11 mouse cellular contexts compared by ENCODE assay signal in the genomic region with DNA sequence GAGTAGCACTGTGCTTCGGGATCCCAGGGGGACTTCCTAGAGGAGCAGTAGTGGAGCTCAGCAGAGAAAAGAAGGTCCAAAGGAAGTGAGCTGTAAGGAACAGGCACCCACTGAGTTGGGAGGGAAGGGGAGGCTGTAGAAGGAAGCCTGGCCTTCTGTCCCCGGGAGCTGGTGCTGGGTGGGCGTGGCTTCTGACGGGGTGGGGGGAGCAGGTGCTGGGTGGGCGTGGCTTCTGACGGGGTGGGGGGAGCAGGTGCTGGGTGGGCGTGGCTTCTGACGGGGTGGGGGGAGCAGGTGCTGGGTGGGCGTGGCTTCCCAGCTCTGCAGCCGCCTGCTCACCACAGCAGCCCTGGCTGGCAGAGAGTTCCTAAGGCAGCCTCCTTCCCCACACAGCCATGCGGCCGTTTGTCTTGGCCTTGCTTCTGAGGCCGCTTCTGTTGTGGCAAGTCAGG. TPM values are rescaled to one million over a fixed set of nuclear protein-coding genes. Genes with fewer than 3 reads are reported as not detected.
DNase-seq lines count a peak whose midpoint lies in the region; ATAC-seq lines count a peak whose summit lies in the region.
"Not testable (repeated sequence)": the region's sequence is repeated elsewhere in the genome, so short reads cannot be mapped to it uniquely, and the experiment has no call there.
"Had no signal": no experiment of that assay in that cellular context is flagged by ENCODE, and none has a peak within 500 bp of the region (broad histone marks: within the 10 kb centered on the region; RNA-seq: fewer than 3 reads in every experiment).

No protein-coding gene starts in this region.

- not testable (repeated sequence) for H3K4me3 ChIP-seq in forebrain, embryonic 12.5 days (replicated peaks); hindbrain, embryonic 10.5 days; kidney, embryonic 16.5 days (ENCODE audit: low read length); midbrain, embryonic 11.5 days (ENCODE audit: low read depth, low read length); stomach, embryonic 14.5 days (ENCODE audit: low read depth, low read length)
- peak overlapping the region; percentile 39 for H3K4me3 ChIP-seq in liver, embryonic 13.5 days (replicated peaks)

- not testable (repeated sequence) for H3K9me3 ChIP-seq in forebrain, embryonic 12.5 days; hindbrain, embryonic 10.5 days; kidney, embryonic 16.5 days (ENCODE audit: low read length); liver, embryonic 13.5 days (replicated peaks); midbrain, embryonic 11.5 days (ENCODE audit: control insufficient read depth, low read length); stomach, embryonic 14.5 days (ENCODE audit: control insufficient read depth, low read depth, low read length)

- peaks cover 53% of the 10 kb centered on the region for H3K4me1 ChIP-seq in forebrain, embryonic 12.5 days
- peaks cover 88% of the 10 kb centered on the region for H3K4me1 ChIP-seq in hindbrain, embryonic 10.5 days (replicated peaks)
- H3K4me1 ChIP-seq in kidney, embryonic 16.5 days (ENCODE audit: insufficient read depth, low read length), result peaks cover 30% of the 10 kb centered on the region
- peaks cover 100% of the 10 kb centered on the region for H3K4me1 ChIP-seq in liver, embryonic 13.5 days (replicated peaks)
- H3K4me1 ChIP-seq in midbrain, embryonic 11.5 days (ENCODE audit: control insufficient read depth, insufficient read depth, low read length), result peaks cover 16% of the 10 kb centered on the region
- H3K4me1 ChIP-seq in stomach, embryonic 14.5 days (ENCODE audit: control insufficient read depth, insufficient read depth, low read length), result peaks cover 34% of the 10 kb centered on the region

- H3K36me3 ChIP-seq in forebrain, embryonic 12.5 days (replicated peaks); hindbrain, embryonic 10.5 days; kidney, embryonic 16.5 days (ENCODE audit: insufficient read depth, low read length); midbrain, embryonic 11.5 days (ENCODE audit: control insufficient read depth, insufficient read depth, low read length); stomach, embryonic 14.5 days (ENCODE audit: control insufficient read depth, insufficient read depth, low read length): not testable (repeated sequence)
- H3K36me3 ChIP-seq in liver, embryonic 13.5 days, result peaks cover 88% of the 10 kb centered on the region

- peaks cover 16% of the 10 kb centered on the region for H3K27me3 ChIP-seq in forebrain, embryonic 12.5 days
- peaks cover 49% of the 10 kb centered on the region for H3K27me3 ChIP-seq in hindbrain, embryonic 10.5 days (ENCODE audit: insufficient read depth, poor library complexity, severe bottlenecking)
- H3K27me3 ChIP-seq in kidney, embryonic 16.5 days (ENCODE audit: insufficient read depth, low read length); liver, embryonic 13.5 days; midbrain, embryonic 11.5 days (ENCODE audit: control insufficient read depth, insufficient read depth, low read length); stomach, embryonic 14.5 days (ENCODE audit: control insufficient read depth, insufficient read depth, low read length): not testable (repeated sequence)

- 0 out of 2 replicates have a peak overlapping the region, but pooled peaks have one; percentile 25 for H3K27ac ChIP-seq in forebrain, embryonic 12.5 days
- peak overlapping the region; percentile 63 for H3K27ac ChIP-seq in hindbrain, embryonic 10.5 days
- H3K27ac ChIP-seq in kidney, embryonic 16.5 days (ENCODE audit: low read length), result peak overlapping the region; percentile 20; the same call in 1 of the 2 replicates
- peak overlapping the region; percentile 97 for H3K27ac ChIP-seq in liver, embryonic 13.5 days
- 0 out of 2 replicates have a peak overlapping the region, but pooled peaks have one; percentile 22 for H3K27ac ChIP-seq in midbrain, embryonic 11.5 days (ENCODE audit: low read depth, low read length)
- H3K27ac ChIP-seq in stomach, embryonic 14.5 days (ENCODE audit: low read length), result peak overlapping the region; percentile 77; the same call in 1 of the 2 replicates

- not testable (repeated sequence) for ATAC-seq in forebrain, embryonic 12.5 days (ENCODE audit: low FRiP score); liver, embryonic 13.5 days (ENCODE audit: low read depth)
- peak; percentile 52 for ATAC-seq in kidney, embryonic 16.5 days (ENCODE audit: low FRiP score, low TSS enrichment)
- ATAC-seq in midbrain, embryonic 11.5 days (ENCODE audit: low FRiP score), result 0 out of 2 replicates have a peak, but pooled peaks have one; percentile 25
- peak; percentile 50; the same call in 1 of the 2 replicates for ATAC-seq in stomach, embryonic 14.5 days (ENCODE audit: insufficient number of reproducible peaks, insufficient read depth, low FRiP score, low read depth)

- peak; percentile 36 for DNase-seq in 3134 (ENCODE audit: extremely low read depth, insufficient read length, low spot score)
- DNase-seq in adrenal gland, postnatal 14 days, result peak; percentile 48
- not testable (repeated sequence) for DNase-seq in hindbrain, embryonic 10.5 days (ENCODE audit: low spot score); midbrain, embryonic 11.5 days (ENCODE audit: low spot score, missing footprints)
- peak; percentile 68 for DNase-seq in liver, embryonic 13.5 days

- 0 out of 2 replicates have a peak overlapping the region, but pooled peaks have one; percentile 6 for H3K4me2 ChIP-seq in forebrain, embryonic 12.5 days
- not testable (repeated sequence) for H3K4me2 ChIP-seq in kidney, embryonic 16.5 days (replicated peaks; ENCODE audit: low read depth, low read length); midbrain, embryonic 11.5 days; stomach, embryonic 14.5 days (replicated peaks; ENCODE audit: low read depth, low read length)
- peak overlapping the region; percentile 69 for H3K4me2 ChIP-seq in liver, embryonic 13.5 days

- H3K9ac ChIP-seq in forebrain, embryonic 12.5 days; kidney, embryonic 16.5 days (replicated peaks; ENCODE audit: low read length); stomach, embryonic 14.5 days (replicated peaks; ENCODE audit: low read depth, low read length): not testable (repeated sequence)
- peak overlapping the region; percentile 99 for H3K9ac ChIP-seq in liver, embryonic 13.5 days
- 0 out of 2 replicates have a peak overlapping the region, but pooled peaks have one; percentile 21 for H3K9ac ChIP-seq in midbrain, embryonic 11.5 days (ENCODE audit: low read length)

- WGBS in forebrain, embryonic 12.5 days, result 3% methylated on average over 13 of the region's 13 CpGs
- WGBS in hindbrain, embryonic 10.5 days, result 9% methylated on average over 13 of the region's 13 CpGs
- 21% methylated on average over 8 of the region's 13 CpGs for WGBS in kidney, embryonic 16.5 days
- WGBS in liver, embryonic 13.5 days (ENCODE audit: insufficient replicate concordance), result 4% methylated on average over 9 of the region's 13 CpGs
- WGBS in midbrain, embryonic 11.5 days, result 10% methylated on average over 12 of the region's 13 CpGs
- 9% methylated on average over 13 of the region's 13 CpGs for WGBS in stomach, embryonic 14.5 days

RNA-seq across cellular contexts. Expression of gene Trhr2, which starts 36.6 kb away (rescaled TPM):
- total RNA-seq in adrenal gland, postnatal 14 days (2021), result not detected in 2 replicates
- not detected in 2 replicates for polyA plus RNA-seq in forebrain, embryonic 12.5 days (2016; fragmentation: Nextera tagmentation; extraction: Ambion mirVana)
- not detected in 2 replicates for polyA plus RNA-seq in hindbrain, embryonic 10.5 days (2016; fragmentation: Nextera tagmentation; extraction: Ambion mirVana)
- not detected in 2 replicates for polyA plus RNA-seq in kidney, embryonic 16.5 days (2015; fragmentation: Nextera tagmentation; extraction: Ambion mirVana)
- not detected in 2 replicates for polyA plus RNA-seq in liver, embryonic 13.5 days (2015; fragmentation: Nextera tagmentation; extraction: Ambion mirVana)
- polyA plus RNA-seq in midbrain, embryonic 11.5 days (2014; fragmentation: Nextera tagmentation; extraction: Ambion mirVana), result not detected in 2 replicates
- polyA plus RNA-seq in stomach, embryonic 14.5 days (2014; fragmentation: Nextera tagmentation; extraction: Ambion mirVana), result not detected in 2 replicates
- total RNA-seq: forebrain, postnatal 0 days; neutrophil, adult 5-6 weeks had no signal
- polyA plus RNA-seq: activated CD4-positive, CD25-positive, alpha-beta regulatory T cell, adult 4 months had no signal

RNA-seq across cellular contexts. Expression of gene Zfpm1, which starts 42.0 kb away (rescaled TPM):
- 23.6 and 24.6 TPM in 2 replicates for total RNA-seq in adrenal gland, postnatal 14 days (2021)
- polyA plus RNA-seq in forebrain, embryonic 12.5 days (2016; fragmentation: Nextera tagmentation; extraction: Ambion mirVana), result 0.82 and 1.2 TPM in 2 replicates
- 1.6 and 2.4 TPM in 2 replicates for polyA plus RNA-seq in hindbrain, embryonic 10.5 days (2016; fragmentation: Nextera tagmentation; extraction: Ambion mirVana)
- polyA plus RNA-seq in kidney, embryonic 16.5 days (2015; fragmentation: Nextera tagmentation; extraction: Ambion mirVana), result 1.5 and 1.6 TPM in 2 replicates
- 10.0 and 11.7 TPM in 2 replicates for polyA plus RNA-seq in liver, embryonic 13.5 days (2015; fragmentation: Nextera tagmentation; extraction: Ambion mirVana)
- polyA plus RNA-seq in midbrain, embryonic 11.5 days (2014; fragmentation: Nextera tagmentation; extraction: Ambion mirVana), result 1.6 and 1.8 TPM in 2 replicates
- 3.1 TPM in 2 replicates for polyA plus RNA-seq in stomach, embryonic 14.5 days (2014; fragmentation: Nextera tagmentation; extraction: Ambion mirVana)

RNA-seq across cellular contexts. Expression of gene Zc3h18, which starts 52.4 kb away (rescaled TPM):
- total RNA-seq in adrenal gland, postnatal 14 days (2021), result 39.5 and 40.6 TPM in 2 replicates
- polyA plus RNA-seq in forebrain, embryonic 12.5 days (2016; fragmentation: Nextera tagmentation; extraction: Ambion mirVana), result 71.8 and 75.5 TPM in 2 replicates
- polyA plus RNA-seq in hindbrain, embryonic 10.5 days (2016; fragmentation: Nextera tagmentation; extraction: Ambion mirVana), result 67.6 and 75.0 TPM in 2 replicates
- 50.1 and 50.6 TPM in 2 replicates for polyA plus RNA-seq in kidney, embryonic 16.5 days (2015; fragmentation: Nextera tagmentation; extraction: Ambion mirVana)
- 30.2 and 35.0 TPM in 2 replicates for polyA plus RNA-seq in liver, embryonic 13.5 days (2015; fragmentation: Nextera tagmentation; extraction: Ambion mirVana)
- 42.0 and 43.7 TPM in 2 replicates for polyA plus RNA-seq in midbrain, embryonic 11.5 days (2014; fragmentation: Nextera tagmentation; extraction: Ambion mirVana)
- 30.5 and 34.8 TPM in 2 replicates for polyA plus RNA-seq in stomach, embryonic 14.5 days (2014; fragmentation: Nextera tagmentation; extraction: Ambion mirVana)

Comparison
In these comparisons a context has a peak if more than half of its experiments do, and no peak if none do; other contexts are left out.
1. H3K27ac ChIP-seq: peak in every context shown above with its lines; median percentile 97 in liver, embryonic 13.5 days; 77 in stomach, embryonic 14.5 days; 63 in hindbrain, embryonic 10.5 days; 25 in forebrain, embryonic 12.5 days; 22 in midbrain, embryonic 11.5 days; 20 in kidney, embryonic 16.5 days.